Mouse (Mus musculus): ENCODE measurements at regions not wholly inside any gene's neighbourhood (a gene's known extent, or its start where the extent isn't known, plus 50 kb on each side); places are given as distances from the start of the nearest gene placed in this dataset.

- no peaks in the 10 kb centered on the region for H3K36me3 ChIP-seq (ENCODE audit: control insufficient read depth, insufficient read depth, low read length)
- H3K9me3 ChIP-seq (ENCODE audit: control insufficient read depth, low read depth, low read length): no peaks in the 10 kb centered on the region
- no peak overlapping the region for H3K9ac ChIP-seq (replicated peaks; ENCODE audit: low read depth, low read length)
- WGBS: 78% methylated on average over 10 of the region's 10 CpGs
- no peak overlapping the region for H3K4me2 ChIP-seq (replicated peaks; ENCODE audit: low read depth, low read length)
- no peak overlapping the region for H3K27ac ChIP-seq (ENCODE audit: low read length)
- H3K4me1 ChIP-seq (ENCODE audit: control insufficient read depth, insufficient read depth, low read length): no peaks in the 10 kb centered on the region
- H3K27me3 ChIP-seq (ENCODE audit: control insufficient read depth, insufficient read depth, low read length): no peaks in the 10 kb centered on the region
- ATAC-seq (ENCODE audit: insufficient number of reproducible peaks, insufficient read depth, low FRiP score, low read depth): no peak
- H3K4me3 ChIP-seq (ENCODE audit: low read depth, low read length): no peak overlapping the region
These were observed 237.8 kb upstream of the Cntnap4 start for GRCm38 (mm10) chr8:112332021-112332420.

- Histone ChIP-seq H3K36me3 (ENCODE audit: control insufficient read depth, insufficient read depth, low read length) (no peaks in the 10 kb centered on the region), H3K9ac (replicated peaks; ENCODE audit: low read depth, low read length) (no peak overlapping the region), H3K4me3 (ENCODE audit: low read depth, low read length) (no peak overlapping the region), H3K4me1 (ENCODE audit: control insufficient read depth, insufficient read depth, low read length) (no peaks in the 10 kb centered on the region), H3K4me2 (replicated peaks; ENCODE audit: low read depth, low read length) (no peak overlapping the region), H3K9me3 (ENCODE audit: control insufficient read depth, low read depth, low read length) (no peaks in the 10 kb centered on the region), H3K27ac (ENCODE audit: low read length) (no peak overlapping the region), H3K27me3 (ENCODE audit: control insufficient read depth, insufficient read depth, low read length) (no peaks in the 10 kb centered on the region)
- no peak for ATAC-seq (ENCODE audit: insufficient number of reproducible peaks, insufficient read depth, low FRiP score, low read depth)
- WGBS: 71% methylated on average over 3 of the region's 3 CpGs
These were observed 260.0 kb upstream of the Cntnap4 start for GRCm38 (mm10) chr8:112309816-112310215.

DNA sequence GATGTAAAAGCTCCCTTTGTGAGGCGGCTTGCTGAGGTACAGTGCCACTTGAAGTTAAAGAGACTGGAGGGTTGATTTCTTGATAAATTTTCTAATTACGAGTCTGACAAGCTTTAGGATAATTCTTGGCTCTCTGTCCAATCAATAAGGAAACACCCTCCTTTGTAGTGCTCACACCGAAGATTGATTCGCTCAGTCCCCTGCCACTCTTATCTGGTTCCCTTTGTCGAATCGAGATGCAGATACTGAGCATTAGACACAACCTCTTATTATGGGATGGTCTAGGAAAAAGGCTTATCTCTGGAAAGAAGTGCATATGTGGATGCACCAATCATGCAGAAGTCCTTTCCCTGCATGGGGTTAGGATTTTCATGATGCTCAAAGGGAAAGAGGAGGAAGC, 261.5 kb upstream of the Cntnap4 start:
- WGBS: 71% methylated on average over 6 of the region's 6 CpGs
- H3K4me3 ChIP-seq (ENCODE audit: low read depth, low read length): no peak overlapping the region
- no peaks in the 10 kb centered on the region for H3K4me1 ChIP-seq (ENCODE audit: control insufficient read depth, insufficient read depth, low read length)
- H3K36me3 ChIP-seq (ENCODE audit: control insufficient read depth, insufficient read depth, low read length): no peaks in the 10 kb centered on the region
- H3K27me3 ChIP-seq (ENCODE audit: control insufficient read depth, insufficient read depth, low read length): no peaks in the 10 kb centered on the region
- H3K4me2 ChIP-seq (replicated peaks; ENCODE audit: low read depth, low read length): no peak overlapping the region
- H3K27ac ChIP-seq (ENCODE audit: low read length): no peak overlapping the region
- no peaks in the 10 kb centered on the region for H3K9me3 ChIP-seq (ENCODE audit: control insufficient read depth, low read depth, low read length)
- no peak for ATAC-seq (ENCODE audit: insufficient number of reproducible peaks, insufficient read depth, low FRiP score, low read depth)
- H3K9ac ChIP-seq (replicated peaks; ENCODE audit: low read depth, low read length): no peak overlapping the region

DNA sequence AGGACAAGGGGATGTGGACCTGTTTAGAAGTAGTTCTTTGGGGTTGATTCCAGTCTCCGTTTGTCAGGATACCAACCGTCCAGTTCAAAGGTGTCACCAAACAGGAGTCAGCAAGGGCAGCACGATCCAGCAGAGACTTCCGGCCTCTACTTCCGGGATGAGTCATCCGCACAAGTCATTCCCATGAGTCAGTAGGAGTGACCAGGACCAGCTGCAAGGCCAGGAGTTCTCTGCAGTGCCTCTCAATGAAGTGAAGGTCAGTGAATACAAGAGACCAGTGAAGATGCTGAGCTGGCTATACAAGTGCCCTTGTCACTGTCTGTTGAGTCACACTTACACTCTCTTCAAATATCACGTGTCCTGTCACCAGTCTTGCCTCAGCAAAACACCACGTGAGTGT, 272.8 kb upstream of the Cntnap4 start:
- Histone ChIP-seq H3K9me3 (ENCODE audit: control insufficient read depth, low read depth, low read length) (no peaks in the 10 kb centered on the region), H3K4me3 (ENCODE audit: low read depth, low read length) (no peak overlapping the region), H3K4me2 (replicated peaks; ENCODE audit: low read depth, low read length) (no peak overlapping the region), H3K36me3 (ENCODE audit: control insufficient read depth, insufficient read depth, low read length) (no peaks in the 10 kb centered on the region), H3K9ac (replicated peaks; ENCODE audit: low read depth, low read length) (no peak overlapping the region), H3K27ac (ENCODE audit: low read length) (no peak overlapping the region), H3K4me1 (ENCODE audit: control insufficient read depth, insufficient read depth, low read length) (no peaks in the 10 kb centered on the region), H3K27me3 (ENCODE audit: control insufficient read depth, insufficient read depth, low read length) (no peaks in the 10 kb centered on the region)
- 81% methylated on average over 8 of the region's 8 CpGs for WGBS
- ATAC-seq (ENCODE audit: insufficient number of reproducible peaks, insufficient read depth, low FRiP score, low read depth): no peak

DNA sequence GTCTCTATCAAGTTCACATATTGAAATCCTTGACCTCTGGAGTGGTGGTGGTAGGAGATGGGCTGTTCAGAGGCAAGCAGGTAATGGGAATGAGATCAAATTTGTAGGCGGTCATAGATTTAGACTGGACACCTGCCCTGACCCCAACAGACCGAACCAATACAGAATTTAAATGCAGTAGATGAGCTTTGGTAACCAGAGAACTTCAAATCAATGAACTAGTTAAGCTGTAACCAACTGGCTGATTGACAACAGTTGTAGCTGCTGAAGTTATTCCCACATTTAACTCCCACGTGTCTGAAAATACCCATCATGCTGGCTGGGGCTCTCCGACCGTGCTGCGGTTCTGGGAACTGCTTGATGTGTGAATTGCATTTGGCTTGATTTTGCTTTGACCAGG, 268.5 kb upstream of the Gm6793 start:
- Histone ChIP-seq H3K4me1 (ENCODE audit: control insufficient read depth, insufficient read depth, low read length) (no peaks in the 10 kb centered on the region), H3K4me2 (replicated peaks; ENCODE audit: low read depth, low read length) (no peak overlapping the region), H3K36me3 (ENCODE audit: control insufficient read depth, insufficient read depth, low read length) (no peaks in the 10 kb centered on the region), H3K27ac (ENCODE audit: low read length) (no peak overlapping the region), H3K27me3 (ENCODE audit: control insufficient read depth, insufficient read depth, low read length) (no peaks in the 10 kb centered on the region), H3K4me3 (ENCODE audit: low read depth, low read length) (no peak overlapping the region), H3K9me3 (ENCODE audit: control insufficient read depth, low read depth, low read length) (no peaks in the 10 kb centered on the region), H3K9ac (replicated peaks; ENCODE audit: low read depth, low read length) (no peak overlapping the region)
- 77% methylated on average over 6 of the region's 6 CpGs for WGBS
- ATAC-seq (ENCODE audit: insufficient number of reproducible peaks, insufficient read depth, low FRiP score, low read depth): no peak

GRCm38 (mm10) chr8:112269598-112269997, 254.8 kb upstream of the Gm6793 start:
- Histone ChIP-seq H3K27ac (ENCODE audit: low read length) (no peak overlapping the region), H3K4me2 (replicated peaks; ENCODE audit: low read depth, low read length) (no peak overlapping the region), H3K4me3 (ENCODE audit: low read depth, low read length) (no peak overlapping the region), H3K9ac (replicated peaks; ENCODE audit: low read depth, low read length) (no peak overlapping the region), H3K36me3 (ENCODE audit: control insufficient read depth, insufficient read depth, low read length) (no peaks in the 10 kb centered on the region), H3K4me1 (ENCODE audit: control insufficient read depth, insufficient read depth, low read length) (no peaks in the 10 kb centered on the region), H3K9me3 (ENCODE audit: control insufficient read depth, low read depth, low read length) (no peaks in the 10 kb centered on the region), H3K27me3 (ENCODE audit: control insufficient read depth, insufficient read depth, low read length) (no peaks in the 10 kb centered on the region)
- WGBS: 63% methylated on average over 5 of the region's 5 CpGs
- ATAC-seq (ENCODE audit: insufficient number of reproducible peaks, insufficient read depth, low FRiP score, low read depth): no peak

- no peaks in the 10 kb centered on the region for H3K9me3 ChIP-seq (ENCODE audit: control insufficient read depth, low read depth, low read length)
- no peak overlapping the region for H3K4me3 ChIP-seq (ENCODE audit: low read depth, low read length)
- ATAC-seq (ENCODE audit: insufficient number of reproducible peaks, insufficient read depth, low FRiP score, low read depth): no peak
- H3K4me2 ChIP-seq (replicated peaks; ENCODE audit: low read depth, low read length): no peak overlapping the region
- H3K4me1 ChIP-seq (ENCODE audit: control insufficient read depth, insufficient read depth, low read length): no peaks in the 10 kb centered on the region
- no peaks in the 10 kb centered on the region for H3K36me3 ChIP-seq (ENCODE audit: control insufficient read depth, insufficient read depth, low read length)
- no peak overlapping the region for H3K27ac ChIP-seq (ENCODE audit: low read length)
- WGBS: 72% methylated on average over 8 of the region's 8 CpGs
- H3K9ac ChIP-seq (replicated peaks; ENCODE audit: low read depth, low read length): no peak overlapping the region
- no peaks in the 10 kb centered on the region for H3K27me3 ChIP-seq (ENCODE audit: control insufficient read depth, insufficient read depth, low read length)
These were observed 254.4 kb upstream of the Gm6793 start for GRCm38 (mm10) chr8:112269214-112269566.

- no peak overlapping the region for H3K27ac ChIP-seq (ENCODE audit: low read length)
- no peaks in the 10 kb centered on the region for H3K27me3 ChIP-seq (ENCODE audit: control insufficient read depth, insufficient read depth, low read length)
- H3K36me3 ChIP-seq (ENCODE audit: control insufficient read depth, insufficient read depth, low read length): no peaks in the 10 kb centered on the region
- H3K9ac ChIP-seq (replicated peaks; ENCODE audit: low read depth, low read length): no peak overlapping the region
- no peak overlapping the region for H3K4me2 ChIP-seq (replicated peaks; ENCODE audit: low read depth, low read length)
- H3K4me1 ChIP-seq (ENCODE audit: control insufficient read depth, insufficient read depth, low read length): no peaks in the 10 kb centered on the region
- no peak for ATAC-seq (ENCODE audit: insufficient number of reproducible peaks, insufficient read depth, low FRiP score, low read depth)
- no peak overlapping the region for H3K4me3 ChIP-seq (ENCODE audit: low read depth, low read length)
- WGBS: 74% methylated on average over 9 of the region's 9 CpGs
- H3K9me3 ChIP-seq (ENCODE audit: control insufficient read depth, low read depth, low read length): no peaks in the 10 kb centered on the region
These were observed 253.8 kb upstream of the Gm6793 start for GRCm38 (mm10) chr8:112268544-112269213.

GRCm38 (mm10) chr8:112257922-112258475, 243.2 kb upstream of the Gm6793 start:
- Histone ChIP-seq H3K4me3 (ENCODE audit: low read depth, low read length) (no peak overlapping the region), H3K27me3 (ENCODE audit: control insufficient read depth, insufficient read depth, low read length) (no peaks in the 10 kb centered on the region), H3K4me2 (replicated peaks; ENCODE audit: low read depth, low read length) (peak overlapping the region; percentile 22), H3K4me1 (ENCODE audit: control insufficient read depth, insufficient read depth, low read length) (no peaks in the 10 kb centered on the region), H3K27ac (ENCODE audit: low read length) (no peak overlapping the region), H3K9ac (replicated peaks; ENCODE audit: low read depth, low read length) (no peak overlapping the region), H3K36me3 (ENCODE audit: control insufficient read depth, insufficient read depth, low read length) (no peaks in the 10 kb centered on the region), H3K9me3 (ENCODE audit: control insufficient read depth, low read depth, low read length) (no peaks in the 10 kb centered on the region)
- 40% methylated on average over 13 of the region's 13 CpGs for WGBS
- no peak for ATAC-seq (ENCODE audit: insufficient number of reproducible peaks, insufficient read depth, low FRiP score, low read depth)

Measured in stomach, embryonic 14.5 days (tissue).